13 mouse cellular contexts compared by ENCODE assay signal in the genomic region with DNA sequence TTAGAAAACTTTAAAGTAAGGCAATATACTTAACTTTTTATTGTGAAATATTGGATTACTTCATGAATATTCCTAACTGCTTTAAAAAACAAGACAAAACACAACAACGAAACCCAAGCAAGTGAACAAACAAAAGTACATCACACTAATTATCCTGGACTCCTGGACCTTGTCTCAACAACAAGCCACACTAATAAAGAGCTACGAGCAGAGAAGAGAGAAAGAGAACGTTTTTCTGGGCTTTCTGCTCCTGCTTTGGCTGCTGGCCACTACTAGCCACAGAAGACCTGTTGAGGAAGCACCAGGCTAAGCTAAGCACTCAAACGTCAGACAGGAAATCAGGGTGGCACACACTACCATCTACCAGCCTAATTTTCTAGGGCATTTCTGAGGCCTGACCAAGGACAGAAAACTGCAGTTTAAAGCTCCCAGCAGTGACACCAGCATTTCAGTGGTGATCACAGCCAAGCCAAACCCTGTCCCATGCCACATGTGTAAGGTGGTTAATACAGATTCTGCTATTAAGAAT. TPM values are rescaled to one million over a fixed set of nuclear protein-coding genes. Genes with fewer than 3 reads are reported as not detected.
DNase-seq lines count a peak whose midpoint lies in the region; ATAC-seq lines count a peak whose summit lies in the region.
"Had no signal": no experiment of that assay in that cellular context is flagged by ENCODE, and none has a peak within 500 bp of the region (broad histone marks: within the 10 kb centered on the region; RNA-seq: fewer than 3 reads in every experiment).

No protein-coding gene starts in this region.

- ATAC-seq in limb, embryonic 15.5 days (ENCODE audit: insufficient number of reproducible peaks, low FRiP score, low TSS enrichment, low read depth), result no peak
- peak; percentile 57 for ATAC-seq in monocyte, adult 5-6 weeks (replicated peaks; ENCODE audit: insufficient number of reproducible peaks, low FRiP score, low TSS enrichment, poor library complexity, severe bottlenecking)
- ATAC-seq in forebrain, embryonic 15.5 days (replicated peaks), result no peak

- no peak overlapping the region for H3K9ac ChIP-seq in limb, embryonic 15.5 days
- no peak overlapping the region for H3K9ac ChIP-seq in forebrain, embryonic 15.5 days (replicated peaks)
- H3K9ac ChIP-seq: liver, embryonic 14.5 days had no signal

- no peaks in the 10 kb centered on the region for H3K9me3 ChIP-seq in limb, embryonic 15.5 days
- no peaks in the 10 kb centered on the region for H3K9me3 ChIP-seq in limb, embryonic 10.5 days (replicated peaks)
- no peaks in the 10 kb centered on the region for H3K9me3 ChIP-seq in forebrain, embryonic 15.5 days
- H3K9me3 ChIP-seq: G1E; megakaryocyte, embryonic 14.5 days had no signal

- WGBS in limb, embryonic 15.5 days, result 39% methylated on average over 4 of the region's 4 CpGs
- WGBS in limb, embryonic 10.5 days, result 72% methylated on average over 4 of the region's 4 CpGs
- WGBS in forebrain, embryonic 15.5 days, result 29% methylated on average over 4 of the region's 4 CpGs

- H3K36me3 ChIP-seq in limb, embryonic 15.5 days, result peaks cover 13% of the 10 kb centered on the region; the same call in 1 of the 2 replicates
- H3K36me3 ChIP-seq in limb, embryonic 10.5 days, result peaks cover 24% of the 10 kb centered on the region; the same call in 1 of the 2 replicates
- H3K36me3 ChIP-seq in forebrain, embryonic 15.5 days, result no peaks in the 10 kb centered on the region

- H3K4me2 ChIP-seq in limb, embryonic 15.5 days, result no peak overlapping the region
- H3K4me2 ChIP-seq in forebrain, embryonic 15.5 days (replicated peaks), result no peak overlapping the region

- H3K27ac ChIP-seq in limb, embryonic 15.5 days, result peak overlapping the region; percentile 22; the same call in 1 of the 2 replicates
- H3K27ac ChIP-seq in limb, embryonic 10.5 days, result no peak overlapping the region
- no peak overlapping the region for H3K27ac ChIP-seq in forebrain, embryonic 15.5 days (replicated peaks)
- H3K27ac ChIP-seq: liver, embryonic 14.5 days had no signal

- no peak overlapping the region for H3K4me3 ChIP-seq in limb, embryonic 15.5 days
- no peak overlapping the region for H3K4me3 ChIP-seq in limb, embryonic 10.5 days
- H3K4me3 ChIP-seq in forebrain, embryonic 15.5 days, result no peak overlapping the region
- H3K4me3 ChIP-seq: megakaryocyte, embryonic 14.5 days had no signal

- H3K4me1 ChIP-seq in limb, embryonic 15.5 days, result peaks cover 3% of the 10 kb centered on the region; the same call in 1 of the 2 replicates
- no peaks in the 10 kb centered on the region for H3K4me1 ChIP-seq in limb, embryonic 10.5 days
- H3K4me1 ChIP-seq in forebrain, embryonic 15.5 days, result peaks cover 5% of the 10 kb centered on the region; the same call in 1 of the 2 replicates

- no peak for DNase-seq in limb, embryonic 10.5 days (ENCODE audit: low spot score)
- peak; percentile 30 for DNase-seq in A20 (ENCODE audit: low read depth, low spot score)
- peak; percentile 44 for DNase-seq in Muller cell, postnatal 12 days (ENCODE audit: inconsistent ontology term)
- DNase-seq in layer of hippocampus, postnatal 14 days (ENCODE audit: low spot score in 2 of 2), result no peak
- DNase-seq: cerebellum, postnatal 10 days; heart, postnatal 4 days; kidney, adult 18-20 months had no signal

- H3K27me3 ChIP-seq in limb, embryonic 15.5 days, result no peaks in the 10 kb centered on the region
- no peaks in the 10 kb centered on the region for H3K27me3 ChIP-seq in limb, embryonic 10.5 days (ENCODE audit: low read depth, poor library complexity, severe bottlenecking)
- H3K27me3 ChIP-seq in forebrain, embryonic 15.5 days, result no peaks in the 10 kb centered on the region
- H3K27me3 ChIP-seq: megakaryocyte, embryonic 14.5 days had no signal

RNA-seq across cellular contexts. Expression of a gene that starts 28.2 kb away (rescaled TPM):
- polyA plus RNA-seq in limb, embryonic 15.5 days (2015; fragmentation: Nextera tagmentation; extraction: Ambion mirVana), result 4.2 and 6.5 TPM in 2 replicates
- polyA plus RNA-seq in limb, embryonic 10.5 days (2016; fragmentation: Nextera tagmentation; extraction: Ambion mirVana), result 1.8 and 4.7 TPM in 2 replicates
- 0.85 to 2.1 TPM (median 1.1 TPM) in 3 replicates for total RNA-seq in monocyte, adult 5-6 weeks (2017)
- total RNA-seq in layer of hippocampus, postnatal 14 days (2021), result 100 to 1,000 TPM; 206 to 222 TPM
- 110 and 123 TPM in 2 replicates for polyA plus RNA-seq in forebrain, embryonic 15.5 days (2015; fragmentation: Nextera tagmentation; extraction: Ambion mirVana)

RNA-seq across cellular contexts. Expression of a gene that starts 28.8 kb away (rescaled TPM):
- polyA plus RNA-seq in limb, embryonic 15.5 days (2015; fragmentation: Nextera tagmentation; extraction: Ambion mirVana), result 33.1 and 38.1 TPM in 2 replicates
- polyA plus RNA-seq in limb, embryonic 10.5 days (2016; fragmentation: Nextera tagmentation; extraction: Ambion mirVana), result 28.1 and 33.9 TPM in 2 replicates
- 41.3 to 64.2 TPM (median 51.0 TPM) in 3 replicates for total RNA-seq in monocyte, adult 5-6 weeks (2017)
- 10 to 100 TPM; 48.5 to 51.2 TPM for total RNA-seq in layer of hippocampus, postnatal 14 days (2021)
- polyA plus RNA-seq in forebrain, embryonic 15.5 days (2015; fragmentation: Nextera tagmentation; extraction: Ambion mirVana), result 33.6 and 33.9 TPM in 2 replicates

Comparison
In these comparisons a context has a peak if more than half of its experiments do, and no peak if none do; other contexts are left out.
1. DNase-seq: peak in A20 (single experiment) and Muller cell, postnatal 12 days (single experiment); none in limb, embryonic 10.5 days (single experiment) and layer of hippocampus, postnatal 14 days (0 of 2).
2. RNA of a gene that starts 28.2 kb away (polyA plus RNA-seq): 110 to 123 TPM in forebrain, embryonic 15.5 days; 4.2 to 6.5 TPM in limb, embryonic 15.5 days and 1.8 to 4.7 TPM in limb, embryonic 10.5 days; every median in the first group is over 10 times any median in the second.